Mouse (Mus musculus): ENCODE measurements around the gene Agap3. TPM values are rescaled to one million over a fixed set of nuclear protein-coding genes. Genes with fewer than 3 reads are reported as not detected.

Gene Agap3
- polyA plus RNA-seq, 1 experiment from 2014 or later = 61.2 TPM

DNA sequence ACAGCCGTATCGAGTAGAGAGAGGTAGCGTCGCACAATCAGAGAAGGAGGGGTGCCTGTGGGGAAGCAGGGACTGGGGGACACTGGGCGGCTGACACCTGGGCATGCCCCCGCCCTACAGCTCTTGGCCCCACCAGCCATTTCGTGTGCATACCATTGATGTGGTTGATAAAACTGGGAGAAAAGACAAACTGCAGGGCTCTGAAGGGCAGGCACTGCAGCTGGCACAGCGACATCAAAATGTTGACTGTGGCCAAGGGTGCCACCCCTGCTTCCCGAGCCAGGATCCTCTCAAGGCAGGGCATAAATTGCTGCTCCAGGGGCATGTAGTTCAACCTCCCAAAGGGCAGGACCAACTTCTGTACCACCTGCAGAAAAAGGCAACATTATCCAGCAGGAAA is 9.9 kb upstream of the Agap3 start:
- H3K36me3 ChIP-seq (replicated peaks) = peaks cover 53% of the 10 kb centered on the region
- H3K9ac ChIP-seq = no peak overlapping the region
- H3K4me3 ChIP-seq (replicated peaks) = no peak overlapping the region
- H3K9me3 ChIP-seq = no peaks in the 10 kb centered on the region
- WGBS = 94% methylated on average over 9 of the region's 9 CpGs
- no peak for ATAC-seq (ENCODE audit: low FRiP score)
- no peak overlapping the region for H3K27ac ChIP-seq
- H3K4me1 ChIP-seq = peaks cover 25% of the 10 kb centered on the region
- no peaks in the 10 kb centered on the region for H3K27me3 ChIP-seq
- no peak overlapping the region for H3K4me2 ChIP-seq

DNA sequence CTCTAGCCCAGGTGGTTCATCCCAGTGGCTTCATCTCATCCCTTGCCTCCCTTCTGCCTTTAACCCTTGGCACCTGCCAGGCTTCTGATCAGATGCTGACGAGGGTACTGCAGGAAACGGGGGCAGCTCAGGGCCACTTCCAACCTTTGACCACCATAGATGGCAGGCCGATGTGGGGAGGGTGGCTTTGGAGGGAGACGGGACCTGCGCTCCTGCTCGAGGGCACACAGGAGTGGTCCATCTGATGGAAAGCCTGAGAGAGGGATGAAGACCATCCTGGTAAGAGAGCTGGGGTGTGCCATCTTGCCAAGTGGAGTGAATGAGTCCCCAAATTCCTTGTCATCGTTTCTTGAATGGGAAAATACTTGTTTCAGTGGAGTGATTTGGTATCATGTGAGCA is 8.8 kb upstream of the Agap3 start:
- H3K36me3 ChIP-seq (replicated peaks) = peaks cover 53% of the 10 kb centered on the region
- H3K4me2 ChIP-seq = no peak overlapping the region
- H3K4me3 ChIP-seq (replicated peaks) = no peak overlapping the region
- no peaks in the 10 kb centered on the region for H3K27me3 ChIP-seq
- no peak overlapping the region for H3K27ac ChIP-seq
- no peak for ATAC-seq (ENCODE audit: low FRiP score)
- no peaks in the 10 kb centered on the region for H3K9me3 ChIP-seq
- H3K4me1 ChIP-seq = peaks cover 37% of the 10 kb centered on the region
- no peak overlapping the region for H3K9ac ChIP-seq
- WGBS = 92% methylated on average over 7 of the region's 7 CpGs

DNA sequence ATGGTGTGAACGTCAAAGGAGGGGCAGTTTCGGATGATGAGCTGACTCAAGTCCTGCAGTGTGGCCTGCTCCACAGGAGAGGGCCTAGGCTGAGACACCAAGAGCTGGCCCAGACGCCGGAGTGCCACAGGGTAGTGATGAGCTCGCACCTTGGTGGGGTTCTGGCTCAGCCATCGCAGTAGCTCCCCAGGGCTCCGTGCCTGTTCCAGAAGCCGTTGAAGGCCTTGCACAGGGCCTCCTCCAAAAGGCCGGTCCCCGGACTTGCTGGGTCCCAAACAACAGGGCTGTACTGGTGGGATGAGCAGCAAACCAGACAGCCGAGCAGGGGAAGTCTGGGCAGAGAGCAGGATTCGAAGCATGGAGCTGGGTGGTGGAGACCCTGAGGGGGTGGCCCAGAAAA is 8.1 kb upstream of the Agap3 start:
- 86% methylated on average over 12 of the region's 12 CpGs for WGBS
- Histone ChIP-seq H3K9ac (peak overlapping the region; percentile 97; the same call in 1 of the 2 replicates), H3K4me1 (peaks cover 37% of the 10 kb centered on the region), H3K27me3 (peaks cover 6% of the 10 kb centered on the region; the same call in 1 of the 2 replicates), H3K4me3 (replicated peaks) (peak overlapping the region; percentile 97), H3K9me3 (no peaks in the 10 kb centered on the region), H3K36me3 (replicated peaks) (peaks cover 48% of the 10 kb centered on the region), H3K4me2 (peak overlapping the region; percentile 92), H3K27ac (no peak overlapping the region)
- ATAC-seq (ENCODE audit: low FRiP score) = no peak

DNA sequence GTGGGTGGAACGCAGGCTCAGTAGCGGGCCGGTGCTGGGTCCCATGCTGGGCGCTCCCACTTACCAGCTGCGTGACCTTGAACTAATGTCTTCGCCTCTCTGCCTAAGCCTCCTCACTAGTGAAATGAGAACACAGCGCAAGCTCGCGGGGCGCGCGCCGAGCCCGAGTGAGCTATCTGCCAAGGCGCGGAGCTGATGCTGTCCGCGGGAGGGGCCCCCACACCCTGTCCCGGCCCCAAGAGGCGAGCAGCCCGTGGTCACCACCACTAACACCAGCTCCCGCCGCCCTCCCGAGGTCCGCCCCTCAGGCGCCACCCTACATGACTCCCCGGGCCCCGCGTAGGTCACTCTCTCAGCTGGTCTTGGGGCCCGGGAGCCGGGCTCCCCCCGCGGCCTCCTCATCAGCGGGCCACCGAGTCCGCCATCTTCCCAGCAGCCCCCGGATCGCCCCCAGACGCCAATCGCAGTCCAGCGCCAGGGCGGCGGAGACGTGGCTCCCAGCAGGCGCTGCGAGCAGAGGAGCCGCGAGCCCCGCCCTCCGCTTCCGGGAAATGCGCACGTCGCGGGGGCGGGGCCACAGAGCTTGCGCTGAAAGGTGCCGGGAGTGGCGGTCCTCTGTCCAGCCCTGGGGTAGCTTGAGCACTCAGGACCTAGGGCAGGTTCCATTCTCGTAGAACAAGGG is 7.1 kb upstream of the Agap3 start, which contains the start of gene Fastk:
Fastk (minus strand) TSS at position 542 of the 682 bp plus-strand sequence.
- Histone ChIP-seq H3K27ac (peak within 1 kb of the TSS; percentile 90), H3K4me3 (replicated peaks) (peak within 1 kb of the TSS; percentile 97), H3K4me2 (peak within 1 kb of the TSS; percentile 92), H3K9me3 (no peaks in the 10 kb centered on the region), H3K9ac (peak within 1 kb of the TSS; percentile 97), H3K36me3 (replicated peaks) (peaks cover 38% of the 10 kb centered on the region), H3K27me3 (peaks cover 10% of the 10 kb centered on the region), H3K4me1 (peaks cover 37% of the 10 kb centered on the region)
- WGBS = under 1% methylated on average over 60 of the region's 60 CpGs
- peak; percentile 87 for ATAC-seq (ENCODE audit: low FRiP score)

DNA sequence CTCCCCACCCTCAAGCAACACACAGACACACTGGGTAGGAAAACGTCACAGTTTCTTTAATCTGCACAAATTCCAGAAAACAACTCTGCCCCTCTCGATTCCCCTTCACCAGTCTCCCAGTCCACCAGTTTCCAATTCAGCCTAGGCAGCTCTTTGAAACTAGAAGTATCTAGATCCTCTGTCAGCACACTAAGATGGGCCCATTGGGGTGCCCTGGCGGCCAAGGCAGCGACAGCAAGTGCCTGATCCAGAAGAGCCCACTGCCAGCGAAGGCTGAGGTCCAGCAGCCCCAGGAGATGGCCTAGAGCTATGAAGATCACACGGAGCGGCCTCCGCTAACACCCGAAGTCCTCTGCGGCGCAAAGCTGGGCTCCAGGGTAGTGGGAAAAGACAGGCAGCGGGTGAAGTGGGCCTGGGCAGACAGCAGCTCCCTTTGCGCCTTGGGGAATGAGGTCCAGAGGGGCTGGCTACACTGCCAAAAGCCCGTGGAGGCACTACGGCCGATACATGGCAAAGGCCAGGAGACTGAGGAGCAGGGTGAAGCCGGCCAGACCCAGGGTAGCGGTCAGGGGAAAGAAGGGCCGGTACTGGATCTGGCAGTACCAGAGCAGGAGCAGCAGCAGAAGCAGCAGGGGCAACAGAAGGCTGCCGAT is 6.4 kb upstream of the Agap3 start:
- Histone ChIP-seq H3K4me1 (peaks cover 37% of the 10 kb centered on the region), H3K27ac (peak overlapping the region; percentile 90), H3K9me3 (no peaks in the 10 kb centered on the region), H3K4me2 (peak overlapping the region; percentile 92), H3K4me3 (replicated peaks) (peak overlapping the region; percentile 97), H3K27me3 (peaks cover 14% of the 10 kb centered on the region), H3K36me3 (replicated peaks) (peaks cover 31% of the 10 kb centered on the region), H3K9ac (peak overlapping the region; percentile 97)
- WGBS = 59% methylated on average over 20 of the region's 20 CpGs
- ATAC-seq (ENCODE audit: low FRiP score) = no peak

DNA sequence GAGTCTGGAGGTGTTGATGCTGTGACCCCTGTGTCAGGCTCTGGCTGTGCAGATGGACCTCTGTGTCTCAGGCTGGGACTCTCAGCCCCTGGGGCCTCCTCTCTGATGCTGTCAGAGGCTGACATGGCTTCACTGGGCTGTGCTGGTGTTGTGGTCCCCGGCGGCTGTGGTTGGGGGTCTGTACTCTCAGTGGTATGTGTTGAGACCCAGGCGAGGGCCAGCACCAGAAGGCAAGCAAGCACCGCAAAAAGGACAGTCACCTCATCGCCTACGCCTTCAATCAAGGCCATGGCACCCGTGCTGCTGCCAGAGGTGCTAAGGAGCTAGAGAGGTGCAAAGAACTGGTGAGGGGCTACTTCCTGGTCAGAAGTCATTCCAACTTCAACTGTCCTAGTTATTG is 5.3 kb upstream of the Agap3 start:
- no peak overlapping the region for H3K27ac ChIP-seq
- H3K4me1 ChIP-seq = peaks cover 45% of the 10 kb centered on the region
- H3K27me3 ChIP-seq = peaks cover 14% of the 10 kb centered on the region
- 0 out of 2 replicates have a peak overlapping the region, but pooled peaks have one; percentile 66 for H3K4me3 ChIP-seq (replicated peaks)
- H3K9ac ChIP-seq = no peak overlapping the region
- WGBS = 95% methylated on average over 7 of the region's 7 CpGs
- H3K9me3 ChIP-seq = no peaks in the 10 kb centered on the region
- no peak for ATAC-seq (ENCODE audit: low FRiP score)
- H3K4me2 ChIP-seq = peak overlapping the region; percentile 88; the same call in 1 of the 2 replicates
- peaks cover 21% of the 10 kb centered on the region for H3K36me3 ChIP-seq (replicated peaks)

DNA sequence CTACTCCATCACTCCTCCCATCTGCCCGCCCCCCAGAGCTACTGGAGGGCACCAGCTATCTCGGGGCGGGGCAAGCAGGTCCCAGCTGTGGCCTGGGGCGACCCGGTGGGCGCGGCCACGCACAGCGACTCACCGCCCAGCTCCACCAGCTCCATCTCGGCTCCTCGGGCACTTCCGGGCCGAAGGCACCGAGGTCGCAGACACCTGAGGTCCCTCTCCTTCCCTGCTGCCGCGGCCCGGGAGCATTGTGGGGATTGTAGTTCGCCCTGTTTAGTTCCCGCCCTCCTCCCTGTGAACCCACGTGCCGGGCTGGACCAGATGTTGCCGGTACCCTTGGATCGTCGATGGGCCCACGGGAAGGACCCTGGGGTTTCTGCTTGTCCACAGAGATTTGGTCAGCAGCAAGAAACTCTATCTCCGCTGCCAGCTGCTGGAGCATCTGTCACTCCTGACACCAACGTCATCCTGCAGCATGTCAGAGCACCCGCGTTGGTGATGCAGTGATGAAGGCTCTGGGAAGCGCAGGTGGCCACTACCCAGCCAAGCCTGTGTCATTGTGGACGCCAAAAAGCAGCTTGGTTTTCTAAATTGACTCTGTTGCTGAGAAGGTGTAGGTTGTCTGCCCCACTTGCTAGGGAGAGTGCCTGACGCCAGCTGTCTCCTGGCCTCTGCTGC is 4.2 kb upstream of the Agap3 start, which contains the start of gene Tmub1:
Tmub1 (minus strand) TSS at position 231 of the 675 bp plus-strand sequence.
- Histone ChIP-seq H3K4me3 (replicated peaks) (peak within 1 kb of the TSS; percentile 66), H3K4me1 (peaks cover 47% of the 10 kb centered on the region), H3K27ac (peak within 1 kb of the TSS; percentile 56; the same call in 1 of the 2 replicates), H3K9me3 (no peaks in the 10 kb centered on the region), H3K27me3 (peaks cover 14% of the 10 kb centered on the region), H3K9ac (peak within 1 kb of the TSS; percentile 72), H3K36me3 (replicated peaks) (peaks cover 10% of the 10 kb centered on the region; the same call in 1 of the 2 replicates), H3K4me2 (peak within 1 kb of the TSS; percentile 88)
- ATAC-seq (ENCODE audit: low FRiP score) = peak; percentile 39
- WGBS = 3% methylated on average over 34 of the region's 34 CpGs

DNA sequence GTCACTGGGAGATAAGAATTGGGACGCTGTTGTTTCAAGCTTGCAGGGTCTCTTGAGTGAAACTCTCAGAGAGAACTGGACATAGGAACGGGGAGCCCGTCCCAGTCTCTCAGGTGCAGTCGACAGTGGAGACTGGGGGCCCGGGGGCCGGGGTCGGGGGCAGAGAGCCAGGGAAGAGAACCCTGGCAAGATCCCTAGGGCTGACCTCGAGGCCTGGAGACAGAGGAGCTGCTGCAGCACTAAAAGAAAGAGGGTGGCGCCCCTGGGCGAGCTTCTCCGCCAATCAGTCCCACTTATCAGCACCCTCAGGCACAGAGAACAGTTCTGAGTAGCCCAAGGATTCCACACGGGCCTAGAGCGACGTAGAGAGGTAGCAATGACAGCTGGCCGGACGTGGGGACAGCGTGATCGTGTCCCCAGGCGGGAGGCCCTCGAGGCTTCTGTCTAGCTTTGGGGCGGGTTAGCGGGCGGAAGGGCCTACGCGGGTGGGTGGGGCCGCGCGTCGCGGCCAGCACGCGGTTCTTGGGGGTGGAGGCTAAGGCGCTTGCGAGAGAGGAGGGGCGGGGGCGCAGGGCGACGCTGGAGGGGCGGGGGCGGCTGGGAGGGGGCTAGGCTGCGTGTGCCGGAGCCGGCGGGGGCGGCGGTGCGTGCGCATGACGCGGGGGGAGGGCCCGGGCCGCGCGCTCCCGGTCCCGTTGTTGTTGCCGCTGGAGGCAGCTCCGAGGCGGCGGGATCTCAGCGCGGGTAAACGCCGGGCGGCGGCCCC is 530 bp upstream of the Agap3 start:
- Histone ChIP-seq H3K4me2 (peak overlapping the region; percentile 99), H3K27ac (peak overlapping the region; percentile 97), H3K36me3 (replicated peaks) (no peaks in the 10 kb centered on the region), H3K4me3 (replicated peaks) (peak overlapping the region; percentile 94), H3K9ac (peak overlapping the region; percentile 98), H3K9me3 (no peaks in the 10 kb centered on the region), H3K4me1 (peaks cover 62% of the 10 kb centered on the region), H3K27me3 (peaks cover 14% of the 10 kb centered on the region)
- ATAC-seq (ENCODE audit: low FRiP score) = peak; percentile 71
- 3% methylated on average over 53 of the region's 66 CpGs for WGBS

DNA sequence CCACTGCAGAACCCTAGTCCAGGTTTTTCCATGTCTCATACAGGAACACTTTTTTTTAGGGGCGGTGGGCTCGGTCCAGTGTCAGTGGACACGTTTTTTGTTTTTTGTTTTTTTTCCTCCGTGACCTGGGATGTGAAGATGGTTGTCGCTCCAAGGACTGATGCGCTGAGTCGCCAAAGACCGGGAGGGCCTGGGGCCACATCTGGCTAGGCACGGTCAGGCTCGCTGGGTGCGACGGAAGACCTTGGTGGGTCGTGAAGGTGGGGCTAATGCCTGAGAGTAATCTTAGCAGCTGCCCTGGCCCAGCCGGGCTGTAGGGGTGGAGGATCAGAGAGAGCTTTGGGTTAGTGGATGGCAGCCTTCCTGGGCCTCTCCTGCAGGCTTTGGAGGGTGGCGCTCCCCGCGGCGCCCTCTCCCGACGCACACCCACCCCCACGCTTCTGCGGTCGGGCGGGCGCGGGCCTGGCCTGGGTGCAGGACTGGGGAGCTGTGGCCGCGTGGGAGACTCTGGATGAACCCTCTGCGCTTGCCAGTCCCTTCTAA is 785 bp downstream of the Agap3 start:
- Histone ChIP-seq H3K4me1 (peaks cover 52% of the 10 kb centered on the region), H3K9ac (peak overlapping the region; percentile 98), H3K27me3 (peaks cover 14% of the 10 kb centered on the region), H3K4me2 (peak overlapping the region; percentile 99), H3K4me3 (replicated peaks) (peak overlapping the region; percentile 94), H3K9me3 (no peaks in the 10 kb centered on the region), H3K27ac (peak overlapping the region; percentile 97), H3K36me3 (replicated peaks) (peaks cover 6% of the 10 kb centered on the region)
- WGBS = under 1% methylated on average over 25 of the region's 29 CpGs
- peak; percentile 2; the same call in 1 of the 2 replicates for ATAC-seq (ENCODE audit: low FRiP score)

DNA sequence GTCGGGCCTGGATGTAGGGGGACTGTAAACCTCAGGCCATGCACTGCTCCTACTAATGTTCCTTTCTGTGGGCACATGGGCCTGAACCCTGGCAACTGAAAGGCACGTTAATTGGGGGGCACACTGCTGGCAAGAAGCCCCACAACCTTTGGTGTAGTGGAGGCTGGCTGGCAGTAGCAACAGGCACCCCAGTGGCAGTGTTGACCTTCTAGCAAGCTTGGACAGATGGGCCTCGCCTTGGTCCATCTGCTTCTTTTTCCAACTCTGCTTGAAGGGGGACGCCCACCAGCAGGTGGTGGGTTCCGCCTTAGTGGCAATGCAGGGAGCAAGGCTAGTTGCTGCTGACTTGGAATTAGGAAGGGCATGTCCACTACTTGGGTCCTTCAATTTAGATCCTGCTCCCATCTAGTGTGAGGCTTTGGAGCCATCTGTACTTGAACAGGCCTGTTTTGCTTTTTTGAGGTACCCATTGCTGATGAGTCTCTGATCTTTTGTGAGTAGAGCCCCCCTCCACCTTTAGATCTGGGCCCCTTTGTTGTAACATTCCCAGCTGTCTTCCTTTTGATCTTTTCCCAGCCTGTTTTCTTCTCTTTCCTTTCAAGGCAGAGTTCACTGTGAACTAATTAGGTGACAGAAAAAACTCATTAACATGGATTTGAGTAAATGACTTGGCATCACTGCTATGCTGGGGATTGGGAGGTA is 1.5 kb downstream of the Agap3 start:
- H3K4me2 ChIP-seq = peak overlapping the region; percentile 99
- peaks cover 13% of the 10 kb centered on the region for H3K27me3 ChIP-seq
- no peaks in the 10 kb centered on the region for H3K9me3 ChIP-seq
- H3K27ac ChIP-seq = peak overlapping the region; percentile 97
- H3K4me3 ChIP-seq (replicated peaks) = peak overlapping the region; percentile 94
- H3K36me3 ChIP-seq (replicated peaks) = peaks cover 12% of the 10 kb centered on the region
- peak; percentile 18; the same call in 1 of the 2 replicates for ATAC-seq (ENCODE audit: low FRiP score)
- peaks cover 48% of the 10 kb centered on the region for H3K4me1 ChIP-seq
- 3% methylated on average over 5 of the region's 5 CpGs for WGBS
- H3K9ac ChIP-seq = peak overlapping the region; percentile 98

DNA sequence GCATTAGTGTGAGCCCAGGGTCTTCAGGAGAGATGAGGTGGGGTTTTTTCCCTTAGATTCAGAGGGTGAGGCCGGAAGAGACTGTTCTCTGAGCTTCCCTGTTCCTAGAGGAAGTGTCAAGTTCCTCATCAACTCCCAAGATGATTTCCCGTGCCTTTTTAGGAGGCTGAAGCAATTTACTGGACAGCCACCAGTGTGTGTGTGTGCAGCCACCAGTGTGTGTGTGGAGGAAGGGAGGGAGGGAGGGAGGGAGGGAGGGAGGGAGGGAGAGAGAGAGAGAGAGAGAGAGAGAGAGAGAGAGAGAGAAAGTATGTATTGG is 2.0 kb downstream of the Agap3 start:
- Histone ChIP-seq H3K27ac (peak overlapping the region; percentile 97), H3K4me1 (peaks cover 48% of the 10 kb centered on the region), H3K4me2 (peak overlapping the region; percentile 99), H3K36me3 (replicated peaks) (peaks cover 13% of the 10 kb centered on the region), H3K9me3 (no peaks in the 10 kb centered on the region), H3K27me3 (peaks cover 8% of the 10 kb centered on the region), H3K4me3 (replicated peaks) (peak overlapping the region; percentile 94), H3K9ac (peak overlapping the region; percentile 98)
- no peak for ATAC-seq (ENCODE audit: low FRiP score)
- WGBS = 11% methylated on average over 2 of the region's 2 CpGs
